In the genomic region with DNA sequence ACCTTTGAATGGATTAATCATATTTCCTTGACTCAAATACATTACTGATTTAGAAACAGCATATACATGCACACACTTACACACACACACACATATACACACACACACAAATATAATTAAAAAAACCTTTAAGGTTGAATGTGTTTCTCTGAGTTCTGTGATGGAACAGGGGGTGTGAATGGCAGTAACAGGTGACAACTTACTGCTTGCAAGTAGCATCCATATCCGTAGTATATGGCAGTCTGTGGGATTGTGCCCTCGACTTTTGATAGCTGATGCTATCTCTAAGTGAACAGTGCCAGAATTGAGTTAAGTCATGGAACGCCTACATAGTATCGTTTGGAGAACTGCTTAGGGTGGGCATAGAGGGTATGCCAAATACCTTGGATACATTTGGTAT, we compare ENCODE assay signal across 15 mouse cellular contexts.
"Had no signal": no experiment of that assay in that cellular context is flagged by ENCODE, and none has a peak within 500 bp of the region (broad histone marks: within the 10 kb centered on the region; RNA-seq: fewer than 3 reads in every experiment).

No protein-coding gene starts in this region.

- H3K4me2 ChIP-seq: lung, embryonic 14.5 days; midbrain, embryonic 12.5 days; neural tube, embryonic 12.5 days; stomach, embryonic 15.5 days had no signal

- H3K27ac ChIP-seq: midbrain, embryonic 10.5 days; midbrain, embryonic 12.5 days; neural tube, embryonic 12.5 days; stomach, embryonic 15.5 days; stomach, postnatal 0 days had no signal

- H3K4me1 ChIP-seq: neural tube, embryonic 12.5 days; stomach, embryonic 15.5 days had no signal

- ATAC-seq: midbrain, embryonic 16.5 days had no signal

- H3K9me3 ChIP-seq: midbrain, embryonic 10.5 days; midbrain, embryonic 12.5 days; neural tube, embryonic 12.5 days; stomach, embryonic 15.5 days had no signal

- H3K27me3 ChIP-seq: midbrain, embryonic 12.5 days; neural tube, embryonic 12.5 days; stomach, embryonic 15.5 days had no signal

- DNase-seq: lung, adult 18-20 months; lung, embryonic 14.5 days; lung, postnatal 10 days; lung, postnatal 4 days; midbrain, embryonic 14.5 days; right cerebral cortex, postnatal 14 days; thymus, adult 2 months; thymus, postnatal 25 days; thymus, postnatal 4 days had no signal

- H3K9ac ChIP-seq: lung, embryonic 14.5 days; midbrain, embryonic 12.5 days; neural tube, embryonic 12.5 days; stomach, embryonic 15.5 days had no signal

- H3K4me3 ChIP-seq: midbrain, embryonic 10.5 days; midbrain, embryonic 12.5 days; neural tube, embryonic 12.5 days; stomach, embryonic 15.5 days had no signal
